Mouse (Mus musculus) lung, postnatal 4 days (tissue): Measurements from ENCODE around the gene Gmeb1.
"Not testable (repeated sequence)": the region's sequence is repeated elsewhere in the genome, so short reads cannot be mapped to it uniquely, and the experiment has no call there.

ENCODE experiments used
- DNase-seq, 2 experiments: peaks; one replicate each; pipeline ENCODE4 v3.0.0; 2021

Gmeb1 gene

DNA sequence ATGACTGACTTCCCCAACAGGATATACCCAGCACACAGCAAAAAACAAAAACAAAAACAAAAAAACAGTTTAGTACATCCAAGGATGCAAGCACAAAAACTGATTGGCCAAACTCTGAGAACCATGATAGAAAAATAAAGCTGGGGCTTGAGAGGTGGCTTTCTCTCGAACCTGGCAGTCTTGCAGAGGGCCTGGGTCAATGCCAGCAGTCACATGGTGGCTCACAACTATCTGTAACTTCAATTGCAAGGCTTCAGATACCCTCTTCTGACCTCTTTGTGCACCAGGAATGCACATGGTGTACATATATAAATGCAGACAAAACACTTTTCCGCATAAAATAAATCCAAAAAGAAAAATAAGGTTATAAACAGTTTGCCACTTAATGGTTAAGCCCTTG is 11.8 kb upstream of the Gmeb1 start:
- DNase-seq = no peak

DNA sequence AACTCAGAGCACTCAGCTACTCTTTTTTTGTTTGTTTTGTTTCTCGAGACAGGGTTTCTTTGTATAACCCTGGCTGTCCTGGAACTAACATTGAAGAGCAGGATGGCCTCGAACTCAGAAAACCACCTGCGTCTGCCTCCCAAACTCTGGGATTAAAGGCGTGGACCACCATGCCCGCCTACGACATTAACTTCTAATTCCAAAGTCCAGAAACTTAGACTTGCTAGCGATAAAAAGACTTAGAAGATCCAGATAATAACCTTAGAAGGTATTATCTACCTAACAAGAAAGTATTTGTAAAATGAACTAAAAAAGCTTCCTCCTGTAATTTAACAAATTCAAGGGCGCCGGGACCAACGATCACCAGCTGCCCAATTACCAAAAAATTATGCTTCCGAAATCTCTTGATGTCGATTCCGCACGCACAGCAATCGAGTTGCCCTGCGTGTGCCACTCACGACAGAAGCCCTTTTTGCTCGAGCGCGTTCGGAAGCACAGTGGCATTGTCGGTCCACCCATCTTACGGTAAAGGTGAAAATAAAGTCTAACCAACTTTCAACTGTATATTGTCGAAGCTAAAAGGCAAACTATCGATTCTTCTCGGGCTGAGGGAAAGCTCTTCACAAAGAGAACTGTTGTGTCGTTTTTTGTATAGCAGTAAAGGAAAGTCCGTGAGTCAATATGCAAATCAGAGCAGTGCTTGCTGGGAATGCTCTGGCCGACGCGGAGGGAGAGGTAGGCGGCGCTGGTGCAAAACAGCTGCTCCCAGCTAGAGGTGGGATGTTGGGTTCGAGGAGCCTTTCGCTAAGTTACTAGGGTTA is 8.5 kb upstream of the Gmeb1 start:
- DNase-seq = peak; percentile 87 to 89

DNA sequence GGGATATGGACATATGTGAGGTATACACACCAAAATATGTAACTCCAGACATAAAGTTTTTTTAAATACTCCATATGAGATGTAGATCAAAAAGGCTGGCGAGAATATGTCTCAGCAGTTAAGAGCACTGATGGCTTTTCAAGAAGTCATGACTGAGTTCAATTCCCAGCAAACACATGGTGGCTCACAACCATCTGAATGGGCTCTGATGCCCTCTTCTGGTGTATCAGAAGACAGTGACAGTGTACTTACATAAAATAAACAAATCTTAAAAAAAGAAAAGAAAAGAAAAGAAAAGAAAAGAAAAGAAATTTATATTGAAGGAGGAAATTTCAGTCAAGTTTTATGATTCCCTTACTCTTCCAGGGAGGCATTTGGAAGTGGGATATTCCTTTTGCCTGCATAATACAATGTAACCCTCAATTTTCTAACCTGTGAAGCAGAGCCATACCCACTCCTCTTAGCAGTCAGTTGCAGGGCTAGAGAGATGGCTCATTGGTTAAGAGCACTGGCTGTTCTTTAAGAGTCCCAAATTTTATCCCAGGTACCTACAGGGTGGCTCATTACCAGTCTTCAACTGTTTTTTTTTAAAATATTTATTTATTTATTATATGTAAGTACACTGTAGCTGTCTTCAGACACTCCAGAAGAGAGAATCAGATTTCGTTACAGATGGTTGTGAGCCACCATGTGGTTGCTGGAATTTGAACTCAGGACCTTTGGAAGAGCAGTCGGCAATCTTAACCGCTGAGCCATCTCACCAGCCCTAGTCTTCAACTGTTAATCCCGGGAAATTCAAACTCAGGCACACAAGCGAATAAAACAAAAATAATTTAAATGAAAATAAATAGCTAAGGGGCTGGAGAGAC is 7.7 kb upstream of the Gmeb1 start:
- no peak for DNase-seq

DNA sequence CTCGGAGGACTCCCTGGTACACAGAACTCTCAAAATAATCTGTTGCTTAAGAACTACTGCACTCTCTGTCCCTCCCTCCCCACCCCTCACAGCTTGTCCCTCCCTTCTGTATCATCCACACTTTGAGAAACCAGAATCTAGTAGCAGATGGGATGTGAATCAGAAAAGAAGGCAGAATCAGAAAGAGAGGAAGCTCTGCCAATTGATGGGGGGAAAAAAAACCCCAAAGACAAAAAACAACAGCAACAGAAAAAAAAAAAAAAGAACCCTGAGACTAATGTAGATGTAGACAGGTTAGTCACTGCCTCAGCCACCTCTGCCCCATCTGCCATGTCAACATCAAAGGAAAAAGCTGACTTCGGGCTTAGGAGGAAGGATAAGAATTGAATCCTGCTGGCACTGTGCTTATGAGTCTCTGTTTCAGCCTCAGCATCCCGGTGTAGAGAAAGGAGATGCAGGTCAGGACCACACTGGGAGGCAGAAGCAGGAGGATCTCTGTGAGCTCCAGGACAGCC is 5.5 kb upstream of the Gmeb1 start:
- no peak for DNase-seq

DNA sequence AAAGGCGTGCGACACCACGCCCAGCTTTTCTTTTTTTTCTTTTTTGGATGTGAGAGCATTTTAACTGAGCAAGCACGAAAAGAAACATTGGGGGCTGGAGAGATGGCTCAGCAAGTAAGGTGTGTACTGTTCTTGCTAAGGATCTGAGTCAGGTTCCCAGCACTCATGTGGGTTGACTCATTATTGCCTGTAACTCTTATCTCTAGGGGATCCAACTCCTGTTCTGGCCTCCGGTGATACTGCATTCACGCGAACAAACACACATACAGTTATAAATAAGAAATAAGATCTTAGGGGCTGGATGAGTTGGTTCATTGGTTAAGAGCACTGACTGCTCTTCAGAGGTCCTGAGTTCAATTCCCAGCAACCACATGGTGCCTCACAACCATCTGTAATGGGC is 1.9 kb upstream of the Gmeb1 start:
- DNase-seq = no peak

DNA sequence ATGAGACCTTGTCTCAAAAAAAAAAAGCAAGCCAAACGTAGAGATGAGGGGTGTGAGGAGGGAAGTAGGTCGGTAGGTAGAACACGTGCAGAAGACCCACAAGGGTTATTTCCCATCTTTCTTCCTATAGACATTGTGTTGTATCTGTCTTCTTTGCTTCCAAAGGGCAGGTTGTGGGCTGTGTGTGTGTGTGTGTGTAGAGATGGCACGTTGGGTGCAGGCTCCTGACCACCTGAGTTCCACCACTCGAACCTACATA is 885 bp upstream of the Gmeb1 start:
- DNase-seq = no peak

DNA sequence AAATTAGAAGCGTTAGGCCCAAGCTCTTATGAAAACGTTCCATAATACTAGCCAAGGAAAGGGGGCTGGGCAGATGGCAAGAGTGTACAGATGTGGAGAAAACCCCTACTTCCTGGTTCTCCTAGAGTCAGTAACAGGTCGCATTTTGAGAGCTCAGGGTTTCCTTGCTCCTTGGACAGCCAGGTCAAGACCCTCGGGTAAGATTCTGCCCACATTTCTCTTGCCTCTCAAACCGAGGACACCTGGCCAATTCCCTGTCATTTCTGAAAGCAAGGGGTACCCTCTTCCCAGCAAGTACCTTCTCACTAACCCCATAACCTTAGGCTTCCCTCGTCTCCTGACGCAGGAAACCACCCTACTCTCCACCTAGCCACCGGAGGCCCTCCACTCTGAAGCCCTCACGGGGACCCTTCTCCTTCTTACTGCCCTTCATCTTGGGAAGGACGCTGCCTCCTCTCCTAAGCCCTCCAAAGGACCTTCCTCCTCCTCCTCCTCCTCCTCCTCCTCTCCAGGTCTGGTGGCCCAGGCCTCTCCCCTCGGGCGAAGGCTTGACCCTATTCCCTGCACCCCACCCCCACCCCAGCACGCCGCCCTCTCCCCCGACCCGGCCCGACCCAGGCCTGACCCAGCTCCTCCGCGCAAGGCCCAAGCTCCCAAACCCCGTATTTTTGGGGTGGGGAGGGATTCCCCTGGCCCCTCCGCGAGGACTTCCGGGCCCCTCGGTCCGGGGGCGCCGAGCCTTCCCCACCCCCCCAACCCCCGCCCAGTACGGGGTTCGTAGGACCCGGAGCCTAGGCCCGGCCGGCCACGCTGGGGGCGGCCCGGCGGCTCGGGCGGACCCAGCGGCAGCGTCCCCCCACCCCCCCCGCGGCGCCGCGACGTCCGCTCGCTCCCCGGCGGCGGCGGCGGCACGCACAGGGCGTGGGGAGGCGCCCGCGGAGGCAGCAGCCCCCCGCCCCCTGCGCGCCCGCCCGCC is 710 bp downstream of the Gmeb1 start:
- peak; percentile 70 to 87 for DNase-seq

DNA sequence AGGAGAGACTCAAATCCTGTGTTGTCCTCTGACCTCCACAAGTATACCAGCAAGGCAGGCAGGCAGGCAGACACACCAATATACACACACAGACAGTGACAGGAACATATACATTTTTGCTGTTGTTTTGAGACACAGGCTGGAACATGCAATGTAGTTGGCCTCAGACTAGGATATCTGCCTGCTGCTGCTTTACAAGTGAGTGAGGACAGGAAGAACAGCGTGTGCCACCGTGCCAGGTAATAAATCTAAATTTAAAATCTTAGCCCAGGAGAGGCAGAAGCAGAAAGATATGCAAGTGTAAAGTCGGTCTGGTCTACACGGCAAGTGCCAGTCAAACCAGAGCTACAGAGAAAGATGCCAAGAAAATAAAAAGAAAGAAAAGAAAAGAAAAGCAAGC is 2.2 kb downstream of the Gmeb1 start:
- no peak for DNase-seq

DNA sequence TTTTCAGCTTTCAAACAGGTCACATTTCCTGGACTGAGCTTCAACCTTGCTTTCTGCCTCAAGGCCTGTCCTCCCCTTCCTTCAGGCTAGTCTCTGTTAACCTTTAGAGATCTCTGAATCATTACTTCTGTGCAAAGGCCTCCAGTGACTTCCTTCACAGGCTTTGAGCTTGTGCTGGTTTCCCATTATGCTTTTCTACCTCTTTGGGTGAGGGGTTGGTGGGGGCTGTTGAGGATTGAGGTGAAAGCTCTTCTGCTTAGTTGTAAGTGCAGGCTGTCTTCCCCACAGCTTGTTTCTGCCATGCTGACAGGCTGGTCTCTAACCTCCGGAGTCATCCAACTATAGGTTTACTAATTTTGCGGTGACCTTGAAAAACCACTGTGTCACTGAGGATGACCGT is 5.0 kb downstream of the Gmeb1 start:
- no peak for DNase-seq

DNA sequence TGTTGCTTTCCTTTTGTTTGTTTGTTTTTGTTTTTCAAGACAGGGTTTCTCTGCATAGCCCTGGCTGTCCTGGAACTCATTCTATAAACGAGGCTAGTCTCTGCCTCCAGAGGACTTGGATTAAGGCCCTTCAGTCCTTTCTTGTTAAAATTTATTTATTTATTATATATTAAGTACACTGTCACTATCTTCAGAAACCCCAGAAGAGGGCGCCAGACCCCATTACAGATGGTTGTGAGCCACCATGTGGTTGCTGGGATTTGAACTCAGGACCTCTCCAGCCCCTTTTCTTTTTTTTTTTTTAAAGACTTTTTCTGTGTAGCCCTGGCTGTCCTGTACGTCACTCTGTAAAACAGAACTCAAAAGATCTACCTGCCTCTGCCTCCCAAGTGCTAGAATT is 6.4 kb downstream of the Gmeb1 start:
- DNase-seq = no peak

DNA sequence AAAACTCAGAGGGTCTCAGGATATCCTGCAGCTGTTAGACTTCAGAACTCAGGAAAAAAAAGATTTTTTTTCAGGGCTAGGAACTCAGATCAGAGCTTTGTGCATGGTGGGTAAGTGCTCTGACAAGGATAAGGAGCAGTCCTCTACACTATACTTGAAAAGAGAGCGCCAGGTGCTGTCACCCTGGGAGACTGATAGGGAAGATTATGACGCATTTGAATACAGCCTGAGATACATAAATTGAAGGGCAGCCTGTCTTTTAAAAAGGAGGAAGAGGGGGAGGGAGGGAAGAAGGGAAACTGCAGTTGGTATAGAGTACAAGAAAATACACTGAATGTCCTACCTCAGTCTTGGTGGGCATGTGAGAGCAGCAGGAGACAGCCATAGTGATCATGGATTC is 7.8 kb downstream of the Gmeb1 start:
- no peak for DNase-seq

DNA sequence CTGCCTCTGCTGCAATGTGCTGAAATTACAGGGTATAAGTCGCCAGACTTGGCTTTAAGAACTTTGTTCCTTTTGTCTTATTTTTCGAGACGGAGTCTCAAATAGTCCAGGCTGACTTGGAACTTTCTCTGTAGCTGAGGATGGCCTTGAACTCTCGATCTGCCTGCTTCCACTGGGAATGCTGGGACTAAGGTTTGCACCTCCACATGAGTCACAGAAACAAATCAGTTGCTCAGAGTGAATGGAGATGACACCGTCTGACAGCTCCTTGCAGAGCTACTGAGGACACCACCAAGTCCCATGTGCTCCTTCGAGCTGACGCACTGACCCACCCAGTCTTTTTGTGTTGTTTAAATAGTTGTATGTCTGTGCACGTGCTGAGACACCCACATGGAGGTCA is 8.3 kb downstream of the Gmeb1 start:
- DNase-seq = no peak

DNA sequence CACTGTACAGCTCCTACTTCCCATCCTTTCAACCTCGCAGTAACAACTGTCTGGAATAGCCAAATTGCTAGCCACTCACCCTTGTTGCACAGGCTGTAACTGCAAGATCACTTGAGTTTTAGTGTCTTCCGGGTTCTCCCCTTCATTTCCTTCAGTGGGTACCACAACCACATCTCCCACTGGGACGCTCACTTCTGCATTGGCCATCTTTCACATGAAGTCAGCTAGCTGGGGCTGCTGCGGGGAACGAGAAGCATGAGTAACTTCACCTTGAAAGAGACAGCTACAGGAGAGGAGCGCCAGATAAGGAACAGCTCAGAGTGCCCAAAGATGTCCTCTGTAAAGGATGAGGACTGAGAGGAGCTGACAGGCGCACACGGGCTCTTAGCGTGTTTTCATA is 9.8 kb downstream of the Gmeb1 start:
- DNase-seq = no peak

DNA sequence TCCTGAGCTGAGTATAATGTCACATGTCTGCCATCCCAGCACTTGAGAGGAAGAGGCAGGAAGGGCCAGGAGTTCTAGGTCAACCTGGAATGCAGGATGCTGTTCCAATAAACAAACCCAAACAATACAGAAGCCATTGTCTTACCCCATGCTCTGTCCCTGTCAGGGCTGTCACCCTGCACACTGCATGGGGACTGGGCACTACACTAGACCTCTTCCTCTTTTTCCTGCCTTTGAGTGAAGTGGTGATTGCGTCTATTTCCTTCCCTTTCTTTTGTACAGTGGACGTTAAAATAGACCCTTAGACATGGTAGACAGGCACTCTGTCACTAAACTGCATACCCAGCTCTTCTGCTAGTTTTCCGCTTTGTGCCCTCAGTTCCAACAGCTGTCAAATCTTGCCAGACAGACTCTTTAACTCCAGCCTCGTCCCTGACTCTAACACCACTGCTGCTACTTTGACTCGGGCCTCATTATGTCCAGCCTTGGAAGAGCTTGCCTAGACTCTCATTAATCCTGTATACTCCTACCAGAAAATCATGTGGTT is 13.9 kb downstream of the Gmeb1 start:
- peak; percentile 46 to 70 for DNase-seq

DNA sequence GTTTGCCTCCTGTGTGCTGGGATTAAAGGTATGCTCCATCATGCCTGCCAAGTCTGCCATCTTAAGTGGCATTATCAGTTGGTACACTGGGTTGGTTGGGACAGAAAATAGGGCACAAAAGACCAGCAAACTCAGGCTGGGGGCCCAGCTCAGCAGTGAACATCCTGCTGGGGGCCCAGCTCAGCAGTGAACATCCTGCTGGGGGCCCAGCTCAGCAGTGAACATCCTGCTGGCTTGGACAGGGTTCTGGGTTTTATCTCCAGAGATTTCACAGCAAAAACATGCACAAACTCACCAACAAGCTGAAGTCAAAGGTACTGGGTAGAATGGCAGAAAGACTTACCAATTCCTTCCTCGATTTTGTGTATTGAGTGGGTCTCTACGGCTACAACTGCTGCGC is 15.8 kb downstream of the Gmeb1 start:
- DNase-seq = no peak

DNA sequence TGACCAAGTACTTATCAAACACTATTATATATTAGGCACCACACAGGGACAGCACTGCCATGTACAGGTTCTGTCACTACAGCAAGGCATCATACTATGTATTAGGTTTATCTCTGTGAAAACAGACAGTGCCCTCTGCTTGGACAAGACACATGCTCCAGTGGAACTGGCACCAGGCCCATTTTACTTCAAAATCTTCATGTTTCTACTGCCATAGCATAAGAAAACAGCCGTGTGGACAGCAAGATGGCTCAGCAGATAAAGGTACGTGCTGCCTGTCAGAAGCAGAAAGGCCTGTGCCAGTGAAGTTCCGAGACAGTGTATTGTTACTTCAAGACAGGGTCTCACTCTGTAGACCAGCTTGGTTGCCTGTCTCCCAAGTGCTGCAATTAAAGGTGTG is 20.2 kb downstream of the Gmeb1 start:
- no peak for DNase-seq

DNA sequence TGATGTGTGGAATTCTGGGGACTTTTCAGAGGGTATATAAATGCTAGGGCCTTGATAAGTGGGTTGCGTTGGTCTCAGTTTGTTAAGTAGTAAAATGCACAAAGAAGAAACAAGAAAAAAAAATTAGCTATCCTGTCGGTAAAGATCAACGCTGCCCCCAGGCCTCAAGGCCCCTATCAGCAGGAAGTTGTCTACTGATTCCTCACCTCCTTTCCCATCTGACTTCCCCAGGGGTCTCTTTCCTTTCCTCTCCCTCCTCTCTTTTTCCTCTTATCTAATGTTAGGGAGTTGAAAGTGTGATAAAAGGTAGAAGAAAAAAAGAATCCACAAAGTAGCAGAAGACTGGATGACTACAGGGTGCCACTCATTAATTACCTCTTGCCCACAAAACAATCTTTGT is 21.0 kb downstream of the Gmeb1 start:
- no peak for DNase-seq

DNA sequence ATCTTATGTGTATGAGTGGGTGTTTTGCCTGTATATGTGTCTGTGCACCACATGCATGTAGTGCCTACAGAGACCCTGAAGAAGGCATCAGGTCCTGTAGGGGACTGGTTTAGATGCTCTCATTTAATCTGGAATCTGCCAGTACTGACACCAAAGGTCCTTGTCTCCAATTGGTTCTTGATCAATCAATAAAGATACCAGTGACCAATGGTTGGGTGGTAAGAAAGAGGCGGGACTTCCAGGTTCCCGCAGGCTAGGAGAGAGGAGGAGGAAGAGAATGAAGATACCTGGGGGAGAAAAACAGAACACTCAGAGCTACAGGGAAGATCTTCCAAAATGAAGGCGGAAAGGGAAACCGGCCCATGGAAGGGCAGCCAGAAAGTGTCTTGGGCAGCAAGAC is 23.0 kb downstream of the Gmeb1 start:
- no peak for DNase-seq

DNA sequence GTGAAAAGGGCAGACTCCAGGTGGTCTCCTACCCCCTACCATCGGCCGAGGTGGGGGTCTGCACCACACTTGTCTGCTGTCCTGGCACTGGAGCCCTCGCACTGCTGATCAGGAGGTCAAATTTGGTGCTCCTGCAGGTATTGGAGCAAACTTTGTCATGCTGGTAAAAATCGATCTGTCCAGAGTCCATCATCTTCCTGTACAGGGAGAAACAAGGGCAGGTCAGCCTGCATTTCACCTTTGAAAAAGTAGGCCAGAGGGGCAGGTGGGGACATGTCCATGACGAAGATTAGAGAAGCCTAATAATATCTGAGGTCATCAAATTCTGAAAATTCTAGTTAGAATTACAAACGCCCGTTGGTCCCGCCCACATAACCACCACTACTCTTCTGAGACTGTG is 26.7 kb downstream of the Gmeb1 start:
- no peak for DNase-seq

DNA sequence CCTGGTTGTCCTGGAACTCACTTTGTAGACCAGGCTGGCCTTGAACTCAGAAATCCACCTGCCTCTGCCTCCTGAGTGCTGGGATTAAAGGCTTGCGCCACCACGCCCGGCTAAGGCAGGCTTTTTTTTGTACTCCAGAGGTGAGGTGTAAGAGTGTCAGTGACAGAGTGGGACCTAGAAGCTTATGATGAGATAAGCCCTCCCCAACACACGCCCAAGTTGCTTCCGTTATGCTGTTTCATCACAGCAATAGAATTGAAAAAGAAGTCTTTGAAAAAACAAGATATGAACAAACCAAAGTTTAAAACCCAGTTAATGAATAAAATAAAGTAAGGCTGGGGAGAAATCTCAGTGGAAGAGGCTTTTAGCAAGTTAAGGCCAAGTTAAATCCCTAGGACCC is 31.0 kb downstream of the Gmeb1 start:
- no peak for DNase-seq

DNA sequence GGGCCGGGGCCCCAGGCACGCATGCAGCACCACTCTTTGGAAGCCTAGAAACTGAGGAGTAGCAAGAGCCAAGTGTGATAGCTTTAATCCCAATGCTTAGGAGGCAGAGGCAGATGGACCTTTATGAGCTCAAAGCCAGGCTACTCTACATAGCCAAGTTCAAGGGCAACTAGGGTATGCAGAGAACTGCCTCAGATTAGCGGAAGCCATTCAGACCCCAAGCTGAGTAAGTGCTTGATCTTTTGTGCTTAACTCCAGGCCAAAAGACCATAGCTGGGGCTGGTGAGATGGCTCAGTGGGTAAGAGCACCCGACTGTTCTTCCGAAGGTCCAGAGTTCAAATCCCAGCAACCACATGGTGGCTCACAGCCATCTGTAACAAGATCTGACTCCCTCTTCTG is 39.4 kb downstream of the Gmeb1 start:
- not testable (repeated sequence) for DNase-seq

DNA sequence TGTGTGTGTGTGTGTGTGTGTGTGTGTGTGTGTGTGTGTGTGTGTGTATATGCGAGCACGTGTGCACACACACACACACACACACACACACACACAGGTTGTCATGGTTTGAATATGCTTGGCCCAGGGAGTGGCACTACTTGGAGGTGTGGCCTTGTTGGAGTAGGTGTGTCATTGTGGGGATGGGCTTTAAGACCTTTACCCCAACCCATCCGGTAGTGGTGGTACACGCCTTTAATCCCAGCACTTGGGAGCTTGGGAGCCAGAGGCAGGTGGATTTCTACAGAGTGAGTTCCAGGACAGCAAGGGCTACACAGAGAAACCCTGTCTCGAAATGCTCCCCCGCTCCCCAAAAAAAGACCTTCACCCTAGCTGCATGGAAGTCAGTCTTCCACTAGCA is 43.0 kb downstream of the Gmeb1 start:
- DNase-seq = not testable (repeated sequence)

DNA sequence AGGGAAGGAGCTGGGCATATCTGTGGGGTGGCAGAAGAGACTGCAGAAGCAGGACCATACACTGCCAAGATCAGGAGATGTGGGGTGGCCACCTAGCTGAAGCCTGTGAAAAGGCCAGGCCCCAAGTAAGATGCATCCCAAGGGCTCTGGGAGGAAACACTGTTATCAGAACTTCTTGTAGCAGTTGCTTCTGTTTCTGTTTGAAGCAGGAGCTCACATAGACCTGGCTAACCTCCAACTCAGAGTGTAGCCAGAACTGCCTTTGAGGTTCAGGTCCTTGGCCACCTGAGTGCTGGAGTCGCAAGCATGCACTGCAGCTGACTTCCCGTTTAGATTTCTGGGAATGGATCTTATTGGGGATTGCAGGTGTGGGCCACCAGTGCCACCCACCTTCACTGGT is 43.6 kb downstream of the Gmeb1 start:
- DNase-seq = peak in 1 of 2 experiments; percentile 32
